Comparison of ENCODE assay signal across 8 mouse cellular contexts in genomic region chr1:155741988-155742387, GRCm38 (mm10). TPM values are rescaled to one million over a fixed set of nuclear protein-coding genes. Genes with fewer than 3 reads are reported as not detected.
DNase-seq lines count a peak whose midpoint lies in the region; ATAC-seq lines count a peak whose summit lies in the region.

No protein-coding gene starts in this region.

- H3K27me3 ChIP-seq in forebrain, embryonic 12.5 days: peaks cover 88% of the 10 kb centered on the region
- peaks cover 93% of the 10 kb centered on the region for H3K27me3 ChIP-seq in neural tube, embryonic 11.5 days (ENCODE audit: control insufficient read depth, insufficient read depth, low read length)

- H3K4me3 ChIP-seq in forebrain, embryonic 12.5 days (replicated peaks): peak overlapping the region; percentile 55
- peak overlapping the region; percentile 45 for H3K4me3 ChIP-seq in neural tube, embryonic 11.5 days (ENCODE audit: low read depth, low read length)

- no peaks in the 10 kb centered on the region for H3K9me3 ChIP-seq in forebrain, embryonic 12.5 days
- no peaks in the 10 kb centered on the region for H3K9me3 ChIP-seq in neural tube, embryonic 11.5 days (ENCODE audit: control insufficient read depth, low read length)

- peak overlapping the region; percentile 93 for H3K4me2 ChIP-seq in forebrain, embryonic 12.5 days
- peak overlapping the region; percentile 64 for H3K4me2 ChIP-seq in neural tube, embryonic 11.5 days (ENCODE audit: low read depth)

- H3K4me1 ChIP-seq in forebrain, embryonic 12.5 days: peaks cover 28% of the 10 kb centered on the region
- H3K4me1 ChIP-seq in neural tube, embryonic 11.5 days (ENCODE audit: control insufficient read depth, insufficient read depth, low read length): peaks cover 15% of the 10 kb centered on the region

- WGBS in forebrain, embryonic 12.5 days: 1% methylated on average over 26 of the region's 26 CpGs
- under 1% methylated on average over 25 of the region's 26 CpGs for WGBS in neural tube, embryonic 11.5 days

- no peaks in the 10 kb centered on the region for H3K36me3 ChIP-seq in forebrain, embryonic 12.5 days (replicated peaks)
- H3K36me3 ChIP-seq in neural tube, embryonic 11.5 days (ENCODE audit: control insufficient read depth, insufficient read depth, low read length): no peaks in the 10 kb centered on the region

- H3K9ac ChIP-seq in forebrain, embryonic 12.5 days: peak overlapping the region; percentile 50
- H3K9ac ChIP-seq in neural tube, embryonic 11.5 days (ENCODE audit: low read length): no peak overlapping the region

- peak; percentile 80 for ATAC-seq in forebrain, embryonic 12.5 days (ENCODE audit: low FRiP score)
- peak; percentile 61 for ATAC-seq in neural tube, embryonic 11.5 days (ENCODE audit: insufficient read depth, low FRiP score, low TSS enrichment)

- DNase-seq in adrenal gland, postnatal 14 days: peak; percentile 35
- no peak for DNase-seq in adrenal gland, adult 18-20 months (ENCODE audit: low spot score in 2 of 2)
- peak; percentile 39 for DNase-seq in CD4-positive helper T cell, adult 2 months (ENCODE audit: low read depth, low spot score)
- peak; percentile 45 for DNase-seq in kidney, postnatal 10 days
- DNase-seq in neural tube, embryonic 11.5 days (ENCODE audit: low spot score): peak; percentile 73
- no peak for DNase-seq in right cerebral cortex, adult 18-20 months
- DNase-seq in layer of hippocampus, postnatal 14 days (ENCODE audit: low spot score in 2 of 2): no peak

- H3K27ac ChIP-seq in forebrain, embryonic 12.5 days: no peak overlapping the region
- H3K27ac ChIP-seq in neural tube, embryonic 11.5 days (ENCODE audit: low read depth, low read length): no peak overlapping the region

RNA-seq across cellular contexts. Expression of gene Lhx4, which starts 9.5 kb away (rescaled TPM):
- total RNA-seq in adrenal gland, postnatal 14 days (2021): not detected in 2 replicates
- total RNA-seq in adrenal gland, adult 18-20 months (2021): under 1 TPM in 1 of 2 experiments, not detected in 1; 0.06 TPM
- 0.14 TPM in 2 replicates for polyA plus RNA-seq in forebrain, embryonic 12.5 days (2016; fragmentation: Nextera tagmentation; extraction: Ambion mirVana)
- polyA plus RNA-seq in neural tube, embryonic 11.5 days (2014; fragmentation: Nextera tagmentation; extraction: Ambion mirVana): 10.6 and 13.9 TPM in 2 replicates
- not detected for total RNA-seq in layer of hippocampus, postnatal 14 days (2021)

Comparison
In these comparisons a context has a peak if more than half of its experiments do, and no peak if none do; other contexts are left out.
1. DNase-seq: peak in adrenal gland, postnatal 14 days (single experiment), CD4-positive helper T cell, adult 2 months (single experiment), kidney, postnatal 10 days (single experiment) and neural tube, embryonic 11.5 days (single experiment); none in adrenal gland, adult 18-20 months (0 of 2), right cerebral cortex, adult 18-20 months (single experiment) and layer of hippocampus, postnatal 14 days (0 of 2).